Mouse (Mus musculus) embryonic facial prominence, embryonic 15.5 days (tissue): ENCODE results near the gene Inava. TPM values are rescaled to one million over a fixed set of nuclear protein-coding genes. Genes with fewer than 3 reads are reported as not detected.

Experiments used
- polyA plus RNA-seq: library from polyadenylated mRNA; unstranded; fragments of >200 nt; fragmentation: Nextera tagmentation; extraction: Ambion mirVana; gene quantifications from 2 replicates; pipeline ENCODE4 v1.2.1, GENCODE M21; 2015

Inava gene
- polyA plus RNA-seq, 1 experiment from 2014 or later = 19.4 TPM

Other genes with a start within 250 kb of the Inava start
- 0.09 and 0.12 TPM in 2 replicates for gene Igfn1, start 227.9 kb downstream of the Inava start, polyA plus RNA-seq
- 172 and 176 TPM in 2 replicates for gene Tmem9, start 226.1 kb downstream of the Inava start, polyA plus RNA-seq
- gene Ascl5, start 183.5 kb downstream of the Inava start, polyA plus RNA-seq = 1.3 and 3.0 TPM in 2 replicates
- 5.2 and 7.8 TPM in 2 replicates for gene Cacna1s, start 181.5 kb downstream of the Inava start, polyA plus RNA-seq
- 2.8 TPM in 2 replicates for gene Kif21b, start 102.9 kb downstream of the Inava start, polyA plus RNA-seq
- 0.32 TPM in 1 of 2 replicates, not detected in the other for gene Mroh3, start 21.4 kb downstream of the Inava start, polyA plus RNA-seq
- gene Gpr25, start 26.6 kb upstream of the Inava start, polyA plus RNA-seq = not detected in 2 replicates
- 11.2 and 12.4 TPM in 2 replicates for gene Camsap2, start 111.8 kb upstream of the Inava start, polyA plus RNA-seq
- gene Ddx59, start 181.0 kb upstream of the Inava start, polyA plus RNA-seq = 19.7 and 20.3 TPM in 2 replicates
- 4.0 and 5.2 TPM in 2 replicates for gene Kif14, start 232.1 kb upstream of the Inava start, polyA plus RNA-seq